Mouse (Mus musculus): Measurements from ENCODE around the gene AC140267.1.

DNA sequence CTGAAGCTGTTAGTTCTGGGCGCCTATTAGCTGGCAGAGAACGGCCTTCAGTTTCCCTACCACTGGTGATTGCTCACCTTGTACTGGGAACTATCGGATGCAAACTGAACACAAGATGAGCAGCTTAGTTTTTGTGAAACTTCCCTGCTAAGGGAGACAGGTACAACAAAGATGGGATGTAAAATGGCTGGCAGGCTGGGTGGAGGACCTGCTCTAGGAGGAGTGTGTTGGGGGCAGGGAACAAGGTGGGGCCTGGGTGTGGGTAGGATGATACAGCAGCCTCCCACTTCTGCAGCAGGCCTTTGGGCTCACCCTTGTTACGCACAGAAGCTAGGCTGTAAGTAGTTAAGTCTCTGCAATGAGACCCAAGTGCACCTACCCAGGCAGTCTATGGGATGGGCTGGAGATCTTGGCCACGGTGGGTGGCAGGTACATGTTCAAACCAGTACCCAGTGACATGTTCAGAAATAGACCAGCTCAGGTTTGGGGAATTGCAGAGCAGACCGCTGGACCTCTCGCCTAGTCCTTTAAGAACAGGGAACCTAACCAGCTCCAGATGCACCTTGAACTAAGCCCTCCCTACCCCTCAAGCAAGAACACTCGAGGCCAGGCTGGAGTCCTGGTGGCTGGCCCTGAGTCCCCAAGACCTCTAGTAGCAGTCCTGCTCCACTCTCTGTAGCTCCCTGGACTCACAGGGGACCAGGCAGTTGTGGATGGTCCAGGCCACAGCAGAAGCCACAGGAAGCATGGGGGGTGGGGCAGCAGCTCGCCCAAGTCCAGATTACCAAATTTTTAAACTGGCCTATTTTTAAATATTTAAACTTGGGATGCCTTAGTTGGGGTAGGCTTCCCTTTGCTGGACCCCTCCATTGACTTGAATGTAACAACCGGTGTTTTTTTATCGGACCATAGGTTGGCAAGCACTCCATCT is 22.9 kb downstream of the AC140267.1 start:
- TF ChIP-seq CTCF (IDR thresholded peaks at IDR 0.05) (no peak), EP300 (IDR thresholded peaks at IDR 0.05) (no peak)

Measured in lung, postnatal 0 days (tissue).